Mouse (Mus musculus) CD8-positive naive resting alpha-beta T cell, adult 2 months (primary cell): Measurements from ENCODE around the gene Psma7.

ENCODE experiments used
- DNase-seq, 2 experiments: peaks; one replicate each; pipeline ENCODE4 v3.0.0; 2022; ENCODE audit warnings: low read depth in 2 of 2, low spot score in 2 of 2

Psma7 gene

GRCm38 (mm10) chr2:180045283-180045682, 3.0 kb upstream of the Psma7 start:
- peak; percentile 48 to 66 for DNase-seq

DNA sequence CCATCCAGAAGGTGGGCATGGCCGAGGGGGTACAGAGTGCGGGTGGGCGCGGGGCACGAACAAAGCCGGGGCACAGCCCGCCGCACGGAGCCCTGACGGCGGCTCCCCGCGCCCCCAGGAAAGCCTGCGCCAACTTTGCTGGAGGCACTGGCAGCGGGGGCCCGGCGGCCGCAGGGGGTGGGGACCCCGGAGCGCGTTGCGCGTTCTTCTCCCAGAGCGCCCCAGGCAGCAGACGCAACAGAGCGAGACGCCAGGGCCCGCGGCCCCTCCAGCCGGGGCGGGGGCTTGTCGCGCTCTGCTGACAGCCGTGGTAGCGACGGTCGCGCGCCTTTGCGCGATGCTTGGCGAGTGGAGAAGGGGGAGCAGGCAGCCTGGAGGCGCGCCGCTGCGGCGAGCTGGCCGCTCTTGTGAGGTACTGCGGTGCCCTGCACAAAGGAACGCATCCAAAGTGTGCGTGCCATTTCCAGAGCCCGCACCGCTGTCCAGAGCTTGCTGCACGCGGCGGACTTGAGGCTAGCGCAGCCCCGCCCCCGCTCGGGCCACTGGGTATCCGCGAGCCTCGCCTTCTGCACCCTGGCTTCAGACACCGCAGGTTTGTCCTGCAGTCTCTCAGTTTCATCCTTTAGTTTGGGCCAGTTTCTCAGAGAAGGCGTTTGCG, 754 bp upstream of the Psma7 start:
- peak in 1 of 2 experiments; percentile 32 for DNase-seq

DNA sequence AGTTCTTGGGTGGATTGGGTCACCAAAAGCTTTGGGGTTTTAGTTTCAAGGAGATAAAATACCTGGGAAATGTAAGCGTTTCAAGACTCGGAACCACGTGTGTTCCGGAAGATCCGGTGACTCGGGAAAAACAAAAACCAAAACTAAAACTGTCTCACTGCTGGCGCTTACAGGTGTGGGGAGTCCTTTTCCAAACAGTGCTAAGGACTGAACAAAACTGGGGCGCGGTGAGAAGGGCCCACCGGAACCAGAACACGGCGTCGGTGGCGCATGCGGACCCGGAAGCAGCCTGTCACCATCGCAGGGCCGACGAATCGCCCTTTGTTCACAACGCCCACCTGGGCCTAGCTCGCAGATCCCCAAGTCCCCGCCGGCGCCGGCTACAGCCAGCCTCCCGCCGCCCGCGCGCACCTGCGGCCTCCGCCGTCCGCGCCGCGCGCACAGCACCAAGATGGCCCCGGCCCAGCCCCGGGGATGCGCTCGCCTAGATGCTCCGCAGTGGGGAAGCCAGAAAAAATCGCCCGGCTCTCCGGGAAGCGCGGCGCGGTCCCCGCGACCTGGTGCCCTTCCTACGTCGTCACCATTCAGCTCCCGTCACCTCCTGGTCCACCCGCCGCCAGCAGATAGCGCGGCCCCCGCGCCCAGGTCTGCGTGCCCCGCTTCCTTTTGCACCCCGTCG, 517 bp downstream of the Psma7 start:
- DNase-seq: peak; percentile 21 to 25

DNA sequence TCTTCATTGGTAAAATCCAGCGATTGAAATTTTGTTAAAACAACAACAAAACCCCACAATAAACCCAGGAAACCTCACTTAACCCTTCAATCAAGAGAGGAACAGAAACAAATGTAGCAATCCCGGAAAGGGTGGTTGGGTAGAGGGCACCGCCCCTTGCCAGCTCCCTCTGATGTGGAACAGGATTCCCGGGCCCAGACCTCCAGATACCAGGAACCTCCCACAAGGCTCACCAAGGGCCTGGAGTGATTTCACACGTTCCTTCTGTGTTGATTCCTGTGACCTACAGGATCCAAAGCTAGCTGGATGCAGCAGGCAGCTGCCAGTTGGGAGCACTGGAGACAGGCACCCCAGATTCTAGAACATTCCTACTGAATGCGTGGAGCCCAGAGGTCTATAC, 1.8 kb downstream of the Psma7 start:
- no peak for DNase-seq

DNA sequence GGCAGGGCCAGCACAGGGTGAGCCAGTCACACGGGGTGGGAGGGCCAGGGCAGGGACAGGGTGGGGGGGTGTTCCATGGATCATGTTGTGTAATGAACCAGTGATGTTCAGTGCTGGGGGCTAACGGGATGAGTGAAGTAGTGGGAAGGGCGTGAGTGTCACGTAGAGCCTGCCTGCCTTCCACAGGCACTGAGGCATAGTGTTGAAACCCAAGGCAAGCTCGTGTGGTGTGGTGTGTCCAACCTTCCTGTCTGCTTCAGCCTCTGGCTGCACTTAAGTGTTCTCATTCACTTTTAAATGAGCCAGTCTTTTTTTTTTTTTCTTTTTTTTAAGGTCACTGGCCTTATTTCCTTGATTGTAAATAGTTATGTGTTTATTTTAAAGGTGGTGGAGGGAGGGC, 7.5 kb downstream of the Psma7 start:
- no peak for DNase-seq

GRCm38 (mm10) chr2:180033956-180034355, 8.3 kb downstream of the Psma7 start:
- DNase-seq: no peak

GRCm38 (mm10) chr2:180032925-180033324, 9.3 kb downstream of the Psma7 start:
- DNase-seq: no peak

DNA sequence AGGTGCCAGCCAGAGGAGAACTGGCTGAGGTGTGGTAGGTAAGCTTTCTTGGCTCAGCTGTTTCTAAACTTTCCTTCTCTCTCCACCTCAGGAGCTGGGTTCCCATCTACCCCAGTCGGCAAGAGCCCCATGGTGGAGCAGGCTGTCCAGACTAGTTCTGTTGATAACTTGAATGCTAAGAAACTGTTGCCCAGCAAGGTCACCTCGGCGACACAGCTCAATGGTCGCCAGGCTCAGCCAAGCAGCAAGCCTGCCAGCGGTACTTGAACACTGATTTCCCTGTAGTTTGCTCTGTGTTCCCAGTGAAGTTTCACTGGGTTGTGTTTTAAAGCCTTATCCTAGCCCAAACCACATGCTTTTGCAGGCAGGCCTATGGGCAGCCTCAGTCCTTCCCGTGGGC, 11.0 kb downstream of the Psma7 start:
- no peak for DNase-seq

DNA sequence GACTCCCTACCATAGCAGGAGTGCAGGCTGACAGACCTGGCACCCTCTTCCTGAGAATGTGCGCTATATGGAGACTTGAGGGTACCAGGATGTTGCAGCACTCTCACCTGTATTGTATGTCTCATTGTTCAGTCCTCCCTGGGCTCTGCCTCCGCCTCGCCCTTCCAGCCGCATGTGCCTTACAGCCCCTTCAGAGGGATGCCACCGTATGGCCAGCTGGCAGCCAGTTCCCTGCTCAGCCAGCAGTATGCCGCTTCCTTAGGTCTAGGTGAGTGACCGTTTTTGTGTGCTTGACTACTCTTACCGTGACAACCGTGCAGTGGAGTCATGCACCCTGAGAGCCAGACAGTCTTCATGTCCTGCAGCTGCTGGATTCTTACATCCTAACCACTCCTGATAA, 14.5 kb downstream of the Psma7 start:
- DNase-seq: no peak

GRCm38 (mm10) chr2:180025861-180026200, 16.4 kb downstream of the Psma7 start:
- DNase-seq: peak in 1 of 2 experiments; percentile 10

- DNase-seq: no peak
These were observed 16.9 kb downstream of the Psma7 start for GRCm38 (mm10) chr2:180025135-180025860.

DNA sequence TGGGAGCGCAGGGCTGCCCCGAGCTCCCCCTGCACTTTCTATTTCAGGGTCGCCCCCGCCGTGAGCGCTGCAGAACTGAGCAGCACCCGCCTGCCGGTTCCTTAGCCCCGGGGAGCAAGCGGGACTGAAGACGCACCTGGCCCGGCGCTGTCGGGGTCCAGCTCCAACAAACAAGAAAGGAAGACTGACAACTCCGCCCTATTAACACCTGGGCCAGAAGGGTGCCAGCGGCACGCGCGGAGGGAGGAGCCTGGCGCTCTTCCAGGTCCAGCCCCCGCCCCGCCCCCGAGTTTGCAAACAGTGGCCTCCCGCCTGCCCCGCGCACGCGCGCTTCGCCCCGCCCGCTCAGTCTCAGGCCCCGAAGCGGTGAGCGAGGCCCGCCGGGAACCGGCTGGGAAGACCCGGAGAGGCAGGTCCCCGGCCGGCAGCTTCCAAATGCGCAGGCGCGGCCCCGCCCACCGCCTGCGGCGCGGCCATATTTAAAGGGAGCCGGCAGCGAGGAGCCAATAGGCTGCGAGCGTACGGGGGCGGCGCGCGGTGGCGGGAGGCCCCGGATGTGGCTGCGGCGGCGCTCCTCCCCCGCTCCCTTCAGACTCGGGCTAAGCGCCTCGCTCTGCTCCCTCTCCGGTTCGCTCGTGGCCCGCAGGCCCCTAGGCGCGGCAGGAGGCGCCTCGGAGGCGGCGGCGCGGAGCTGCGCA, 17.7 kb downstream of the Psma7 start, which contains the start of gene Lsm14b:
Lsm14b (plus strand) TSS at position 587 of the 698 bp plus-strand sequence.
- DNase-seq: peak; percentile 98 to 99

DNA sequence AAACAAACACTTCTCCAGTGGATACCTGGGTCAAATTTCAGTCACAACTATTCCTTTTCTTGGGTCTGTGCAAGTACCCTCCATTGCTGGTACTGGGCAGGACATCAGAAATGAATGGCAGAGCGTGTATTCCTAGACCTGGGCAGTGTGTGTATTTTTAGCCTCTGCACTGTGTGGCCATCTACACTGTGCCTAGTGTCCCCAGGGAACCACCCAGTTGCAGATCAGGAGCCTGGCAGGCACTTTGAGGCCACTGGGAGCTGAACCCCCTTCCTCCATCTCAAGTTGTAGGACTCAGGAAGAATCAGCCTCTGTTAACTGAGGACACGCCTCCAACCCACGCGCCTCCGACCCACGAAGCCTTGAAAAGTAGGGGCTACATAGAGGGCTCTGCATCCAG, 19.5 kb downstream of the Psma7 start:
- DNase-seq: no peak

- DNase-seq: no peak
These were observed 21.3 kb downstream of the Psma7 start for GRCm38 (mm10) chr2:180020919-180021318.

- DNase-seq: no peak
These were observed 22.1 kb downstream of the Psma7 start for GRCm38 (mm10) chr2:180020091-180020661.

DNA sequence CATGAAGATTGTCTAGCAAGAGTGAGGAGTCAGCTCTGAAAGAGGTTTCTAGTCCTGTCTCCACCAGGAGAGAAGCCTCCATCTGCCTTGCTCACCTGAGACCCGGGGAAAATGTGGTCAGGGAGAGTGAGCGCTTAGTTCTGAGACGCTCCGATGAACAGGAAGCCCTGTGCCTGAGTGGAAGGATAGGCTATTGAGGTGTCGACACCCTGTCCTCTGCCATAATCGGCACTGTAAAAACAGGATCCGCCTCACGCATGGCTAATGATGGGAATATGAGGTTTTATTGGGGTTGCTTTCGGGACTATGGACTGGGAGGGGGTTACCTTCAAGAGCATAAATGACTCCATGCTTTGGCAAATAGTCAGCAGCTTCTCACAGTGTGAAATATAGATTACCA, 23.7 kb downstream of the Psma7 start:
- DNase-seq: no peak

DNA sequence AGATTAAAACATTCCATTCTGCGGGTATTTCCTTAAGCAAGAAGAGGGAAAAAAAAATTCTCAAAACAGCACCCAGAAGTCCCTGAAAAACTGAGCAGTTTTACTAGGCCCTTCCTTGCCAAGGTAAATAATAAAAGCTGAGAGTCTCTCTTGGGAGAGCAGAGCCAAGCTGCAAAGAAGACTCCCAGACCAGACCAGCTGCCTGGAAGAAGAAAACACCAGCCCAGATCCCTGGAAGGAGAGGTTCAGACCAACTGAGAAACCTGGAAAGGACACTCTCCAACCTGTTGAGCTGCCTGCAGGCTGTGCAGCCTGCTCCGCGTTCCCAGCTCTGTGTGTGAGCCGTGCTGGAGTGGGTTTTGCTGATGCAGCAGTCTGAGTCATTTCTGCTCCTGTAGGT, 24.6 kb downstream of the Psma7 start:
- no peak for DNase-seq

DNA sequence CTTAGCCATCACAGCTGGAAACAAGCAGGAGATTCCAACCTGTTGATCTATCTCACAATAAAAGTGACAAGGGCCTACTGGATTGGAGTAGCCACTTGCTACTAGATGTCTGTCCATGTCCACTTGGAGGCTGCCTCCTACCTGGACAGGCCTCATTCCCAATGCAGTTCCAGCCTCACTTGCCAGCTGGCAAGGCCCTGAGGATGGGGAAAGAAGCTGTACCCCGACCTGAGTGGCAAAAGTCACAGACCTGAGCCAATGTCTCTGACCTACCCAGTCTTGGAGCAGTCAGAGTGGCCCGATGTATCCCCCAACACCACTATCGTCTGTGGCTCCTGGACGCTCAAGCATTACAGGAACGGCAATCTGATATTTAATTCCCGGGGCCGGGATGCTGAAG, 28.5 kb downstream of the Psma7 start:
- DNase-seq: no peak

GRCm38 (mm10) chr2:180011370-180011769, 30.9 kb downstream of the Psma7 start:
- DNase-seq: no peak

DNA sequence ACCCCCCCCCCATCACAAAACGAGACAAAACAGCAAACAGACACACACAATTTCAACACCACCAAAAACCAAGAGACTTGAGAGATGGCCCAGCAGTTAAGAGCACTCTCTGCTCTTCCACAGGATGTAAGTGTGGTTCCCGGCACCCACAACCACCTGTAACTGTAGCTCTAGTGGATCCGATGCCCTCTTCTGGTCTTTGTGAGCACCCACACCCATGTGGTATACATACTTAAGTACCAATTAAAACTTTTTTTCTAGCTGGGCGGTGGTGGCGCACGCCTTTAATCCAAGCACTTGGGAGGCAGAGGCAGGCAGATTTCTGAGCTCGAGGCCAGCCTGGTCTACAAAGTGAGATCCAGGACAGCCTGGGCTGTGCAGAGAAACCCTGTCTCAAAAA, 31.5 kb downstream of the Psma7 start:
- no peak for DNase-seq

GRCm38 (mm10) chr2:180006352-180007017, 35.7 kb downstream of the Psma7 start:
- DNase-seq: no peak
